Mouse (Mus musculus): ENCODE data around the gene Zfp955b. TPM values are rescaled to one million over a fixed set of nuclear protein-coding genes. Genes with fewer than 3 reads are reported as not detected.

Zfp955b gene
- 0.16 and 0.43 TPM in 2 replicates for polyA plus RNA-seq (2012; ENCODE audit: low replicate concordance)

GRCm38 (mm10) chr17:33289039-33289875 is at the start of gene Zfp955b:
Gene Zfp955b, plus strand, starts transcription at chr17:33289544.

GRCm38 (mm10) chr17:33254530-33255318 is 34.6 kb upstream of the Zfp955b start, which contains the start of gene Zfp955a:
Gene Zfp955a, minus strand, starts transcription at chr17:33255145.

GRCm38 (mm10) chr17:33264376-33264775 is 25.0 kb upstream of the Zfp955b start, which contains the start of gene Olfr63:
Gene Olfr63, plus strand, starts transcription at chr17:33264676.

Other genes with a start within 250 kb of the Zfp955b start
- not detected in 2 replicates for gene 4921501E09Rik, start 221.5 kb upstream of the Zfp955b start, polyA plus RNA-seq (2012; ENCODE audit: low replicate concordance)
- gene Zfp563, start 200.2 kb upstream of the Zfp955b start, polyA plus RNA-seq (2012; ENCODE audit: low replicate concordance): 0.36 and 1.0 TPM in 2 replicates
- not detected in 2 replicates for gene Morc2b, start 149.9 kb upstream of the Zfp955b start, polyA plus RNA-seq (2012; ENCODE audit: low replicate concordance)
- not detected in 2 replicates for gene Olfr55, start 121.1 kb upstream of the Zfp955b start, polyA plus RNA-seq (2012; ENCODE audit: low replicate concordance)
- not detected in 2 replicates for gene Olfr239, start 98.2 kb upstream of the Zfp955b start, polyA plus RNA-seq (2012; ENCODE audit: low replicate concordance)
- not detected in 2 replicates for gene Olfr1564, start 67.9 kb upstream of the Zfp955b start, polyA plus RNA-seq (2012; ENCODE audit: low replicate concordance)
- gene Zfp955a, start 34.4 kb upstream of the Zfp955b start, polyA plus RNA-seq (2012; ENCODE audit: low replicate concordance): 0.14 and 0.30 TPM in 2 replicates
- gene Olfr63, start 24.9 kb upstream of the Zfp955b start, polyA plus RNA-seq (2012; ENCODE audit: low replicate concordance): not detected in 2 replicates
- gene Zfp81, start 69.3 kb downstream of the Zfp955b start, polyA plus RNA-seq (2012; ENCODE audit: low replicate concordance): 0.14 and 0.68 TPM in 2 replicates
- gene Zfp101, start 105.1 kb downstream of the Zfp955b start, polyA plus RNA-seq (2012; ENCODE audit: low replicate concordance): 0.16 and 0.28 TPM in 2 replicates
- not detected in 2 replicates for gene Actl9, start 143.4 kb downstream of the Zfp955b start, polyA plus RNA-seq (2012; ENCODE audit: low replicate concordance)
- gene Adamts10, start 234.7 kb downstream of the Zfp955b start, polyA plus RNA-seq (2012; ENCODE audit: low replicate concordance): 75.2 and 147 TPM in 2 replicates

Data from hematopoietic multipotent progenitor cell, adult 10-12 weeks (in vitro differentiated cells).